Mouse (Mus musculus) kidney, adult 2 months (tissue): Measurements from ENCODE around the gene Atp2b2.

Experiments
- CTCF ChIP-seq: fragments of 200-500 bp; conservative IDR thresholded peaks from 2 replicates; pipeline ENCODE4 v1.5.1; 2011; ENCODE audit warnings: low read depth, mild to moderate bottlenecking, control low read depth, low read length, moderate library complexity, mixed read lengths; ENCODE audit not compliant: insufficient read depth, insufficient read length
- POLR2A ChIP-seq: fragments of 200-500 bp; IDR thresholded peaks from one replicate; pipeline ENCODE4 v1.6.1; 2011; ENCODE audit warnings: low read depth, low read length, control low read depth

DNA sequence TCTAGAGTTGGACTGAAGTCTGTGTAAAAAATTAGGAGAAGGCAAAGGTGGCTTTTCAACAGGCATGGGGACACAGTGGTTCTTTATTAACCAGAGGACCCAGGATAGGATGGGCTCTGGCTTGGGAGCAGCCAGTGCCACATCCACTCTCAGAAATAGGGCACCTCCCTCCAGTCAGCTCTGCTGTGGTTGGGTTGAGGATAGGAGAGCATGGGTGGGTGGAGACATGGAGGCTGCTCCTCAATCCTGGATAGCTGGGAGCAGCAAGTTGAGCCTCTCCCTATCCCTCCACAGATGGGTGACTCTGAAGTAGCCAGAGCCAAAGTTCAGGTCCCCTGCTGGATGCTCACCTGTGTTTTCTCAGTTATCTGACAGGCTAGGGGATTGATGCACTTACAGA, 297.3 kb downstream of the Atp2b2 start:
- TF ChIP-seq CTCF = no peak
- TF ChIP-seq POLR2A = no peak
